Mouse (Mus musculus) spleen, adult 2 months (tissue): ENCODE data around the gene Rbm47.

Experiments used
- CTCF ChIP-seq: fragments of 200-500 bp; IDR thresholded peaks from 2 replicates; pipeline ENCODE4 v1.5.1; 2011; ENCODE audit warnings: mild to moderate bottlenecking, inconsistent platforms; ENCODE audit not compliant: insufficient read depth, insufficient read length, insufficient replicate concordance; ENCODE audit errors: extremely low read depth
- POLR2A ChIP-seq: fragments of 200-500 bp; IDR thresholded peaks from 2 replicates; pipeline ENCODE4 v1.6.1; 2011; ENCODE audit warnings: low read depth, low read length, inconsistent platforms

DNA sequence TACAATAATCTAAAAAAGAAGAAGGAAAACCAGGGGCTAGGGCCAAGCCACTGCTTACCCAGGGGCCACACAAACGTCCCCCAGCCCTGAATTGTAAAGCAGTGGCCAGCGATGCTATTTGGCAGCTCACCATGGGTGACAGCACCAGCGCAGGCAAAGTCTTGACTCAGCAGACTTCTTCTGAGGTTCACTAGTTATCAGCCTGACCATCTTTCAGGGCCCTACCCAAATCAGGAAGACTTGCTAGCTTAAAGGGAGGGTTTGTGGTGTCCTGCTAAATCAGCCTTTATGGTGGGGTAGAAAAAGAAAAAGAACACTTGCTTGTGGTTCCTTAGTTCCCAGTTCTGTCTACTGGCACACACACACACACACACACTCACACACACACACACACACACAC, 67.6 kb downstream of the Rbm47 start:
- TF ChIP-seq POLR2A (no peak), CTCF (no peak)
